Mouse (Mus musculus): ENCODE data around the gene Hmgb1. TPM values are rescaled to one million over a fixed set of nuclear protein-coding genes. Genes with fewer than 3 reads are reported as not detected.
A peak's percentile ranks its signal among the peaks of the same experiment; 100 is the strongest.

Hmgb1 gene
- polyA plus RNA-seq, 1 experiment: 110 TPM

DNA sequence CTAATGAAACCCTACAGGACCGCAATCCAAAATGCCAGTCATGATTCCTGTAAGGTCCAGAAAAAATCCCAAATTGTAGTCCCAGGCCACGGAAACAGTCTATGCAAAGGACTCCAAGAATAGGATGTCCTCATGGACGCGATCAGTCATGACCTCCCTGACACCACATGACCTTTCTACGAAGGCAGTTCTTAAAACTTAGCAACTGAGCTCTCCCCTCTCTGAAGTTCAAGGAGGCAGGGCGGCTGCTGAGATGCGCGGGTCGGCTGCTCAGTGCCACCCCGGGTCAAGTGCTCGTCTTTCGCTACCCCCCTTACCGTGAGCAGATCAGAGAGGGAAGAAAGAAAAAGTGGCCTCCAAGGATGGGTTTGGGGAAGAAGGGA, 577 bp downstream of the Hmgb1 start:
- Histone ChIP-seq H3K9ac (ENCODE audit: low read depth, poor library complexity, severe bottlenecking) (peak overlapping the region; percentile 96), H3K4me3 (ENCODE audit: low read depth, low read length) (peak overlapping the region; percentile 96), H3K4me1 (ENCODE audit: control insufficient read depth, insufficient read depth, low read length) (no peaks in the 10 kb centered on the region), H3K27me3 (ENCODE audit: control insufficient read depth, insufficient read depth, low read length, poor library complexity, severe bottlenecking) (no peaks in the 10 kb centered on the region), H3K27ac (ENCODE audit: insufficient read depth, low read length) (peak overlapping the region; percentile 93), H3K36me3 (ENCODE audit: control insufficient read depth, insufficient read depth, low read length, poor library complexity, severe bottlenecking) (peaks cover 10% of the 10 kb centered on the region), H3K9me3 (replicated peaks; ENCODE audit: control insufficient read depth, insufficient read depth, low read length, poor library complexity, severe bottlenecking) (no peaks in the 10 kb centered on the region)
- TF ChIP-seq POLR2A (IDR thresholded peaks at IDR 0.05; ENCODE audit: insufficient read depth, low read length) (no peak), EP300 (IDR thresholded peaks at IDR 0.05; ENCODE audit: insufficient read depth, low read depth, low read length) (no peak), CTCF (IDR thresholded peaks at IDR 0.05; ENCODE audit: low read depth, low read length) (no peak)

DNA sequence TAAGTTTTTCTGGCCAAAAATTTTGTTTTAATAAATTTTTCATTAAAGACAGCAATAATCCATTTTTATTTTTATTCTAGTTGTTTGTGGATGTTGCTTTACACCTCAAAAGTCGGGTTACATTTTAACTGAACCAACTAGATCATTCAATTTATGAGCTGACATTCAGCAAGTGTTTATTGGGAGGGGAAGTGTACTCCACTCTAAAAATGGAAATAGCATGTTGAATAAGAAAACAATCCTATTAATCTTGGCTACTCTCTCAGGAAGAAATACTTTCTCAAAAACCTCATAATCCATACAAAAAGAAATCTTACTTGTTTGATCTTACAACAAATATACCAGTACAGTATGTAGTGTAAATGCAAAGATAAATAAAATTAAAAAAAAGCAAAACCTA, 1.2 kb downstream of the Hmgb1 start:
- Histone ChIP-seq H3K4me1 (ENCODE audit: control insufficient read depth, insufficient read depth, low read length) (no peaks in the 10 kb centered on the region), H3K9me3 (replicated peaks; ENCODE audit: control insufficient read depth, insufficient read depth, low read length, poor library complexity, severe bottlenecking) (no peaks in the 10 kb centered on the region), H3K36me3 (ENCODE audit: control insufficient read depth, insufficient read depth, low read length, poor library complexity, severe bottlenecking) (peaks cover 8% of the 10 kb centered on the region), H3K27ac (ENCODE audit: insufficient read depth, low read length) (no peak overlapping the region), H3K9ac (ENCODE audit: low read depth, poor library complexity, severe bottlenecking) (peak overlapping the region; percentile 96), H3K27me3 (ENCODE audit: control insufficient read depth, insufficient read depth, low read length, poor library complexity, severe bottlenecking) (no peaks in the 10 kb centered on the region), H3K4me3 (ENCODE audit: low read depth, low read length) (no peak overlapping the region)
- no peak for TF ChIP-seq EP300 (IDR thresholded peaks at IDR 0.05; ENCODE audit: insufficient read depth, low read depth, low read length)
- no peak for TF ChIP-seq CTCF (IDR thresholded peaks at IDR 0.05; ENCODE audit: low read depth, low read length)
- no peak for TF ChIP-seq POLR2A (IDR thresholded peaks at IDR 0.05; ENCODE audit: insufficient read depth, low read length)

DNA sequence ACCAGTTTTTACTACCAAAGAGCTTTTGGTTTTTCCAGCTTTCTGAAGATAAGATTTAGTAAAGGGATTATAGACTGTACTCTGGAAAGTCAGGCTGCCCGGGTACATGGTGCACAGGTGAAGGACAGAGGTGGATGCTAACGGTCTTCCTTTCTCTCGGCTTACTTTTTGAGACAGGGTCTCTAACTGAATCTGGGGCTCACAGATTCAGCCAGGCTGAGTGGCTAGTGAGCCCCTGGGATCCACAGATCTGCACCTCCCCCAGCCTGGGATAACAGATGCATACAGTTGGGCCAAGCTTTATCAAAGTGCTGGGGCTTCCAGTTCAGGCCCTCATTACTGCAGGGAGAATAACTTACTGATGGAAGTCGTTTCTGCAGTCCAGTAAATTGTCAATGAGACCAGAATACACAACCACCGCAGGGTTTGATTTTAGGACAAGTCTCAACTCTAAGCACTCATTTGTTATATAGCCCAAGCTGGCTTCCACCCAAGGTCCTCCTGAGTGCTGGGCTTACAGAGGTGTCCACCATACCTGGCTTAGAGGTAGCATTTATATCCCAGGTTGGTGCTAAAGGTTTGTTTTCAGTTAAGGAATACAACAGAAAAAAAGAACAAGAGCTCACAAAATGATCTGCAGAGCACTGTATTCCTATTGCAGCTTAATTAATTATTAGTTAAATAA, 2.0 kb downstream of the Hmgb1 start:
- Histone ChIP-seq H3K9me3 (replicated peaks; ENCODE audit: control insufficient read depth, insufficient read depth, low read length, poor library complexity, severe bottlenecking) (no peaks in the 10 kb centered on the region), H3K9ac (ENCODE audit: low read depth, poor library complexity, severe bottlenecking) (no peak overlapping the region), H3K4me1 (ENCODE audit: control insufficient read depth, insufficient read depth, low read length) (no peaks in the 10 kb centered on the region), H3K36me3 (ENCODE audit: control insufficient read depth, insufficient read depth, low read length, poor library complexity, severe bottlenecking) (peaks cover 6% of the 10 kb centered on the region), H3K27ac (ENCODE audit: insufficient read depth, low read length) (no peak overlapping the region), H3K4me3 (ENCODE audit: low read depth, low read length) (no peak overlapping the region), H3K27me3 (ENCODE audit: control insufficient read depth, insufficient read depth, low read length, poor library complexity, severe bottlenecking) (no peaks in the 10 kb centered on the region)
- no peak for TF ChIP-seq CTCF (IDR thresholded peaks at IDR 0.05; ENCODE audit: low read depth, low read length)
- TF ChIP-seq EP300 (IDR thresholded peaks at IDR 0.05; ENCODE audit: insufficient read depth, low read depth, low read length): no peak
- TF ChIP-seq POLR2A (IDR thresholded peaks at IDR 0.05; ENCODE audit: insufficient read depth, low read length): no peak

DNA sequence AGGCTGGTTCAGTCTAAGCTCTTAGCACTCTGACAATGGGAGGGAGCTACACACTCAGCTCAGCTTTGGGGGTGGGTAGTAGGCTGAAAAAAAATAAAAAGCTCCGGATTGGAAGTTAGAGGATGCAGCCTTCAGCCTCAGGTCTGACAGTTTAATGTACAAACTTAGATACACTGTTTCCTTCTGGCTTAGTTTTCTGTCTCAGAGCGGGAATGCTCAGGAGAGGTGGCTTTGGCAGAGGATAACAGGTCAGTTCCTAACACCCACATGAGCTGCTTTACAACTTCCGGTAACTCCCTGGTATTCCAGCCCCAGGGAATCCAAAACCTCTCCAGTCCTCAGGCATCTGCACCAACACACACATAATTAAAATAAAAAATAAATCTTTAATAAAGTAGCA, 4.5 kb downstream of the Hmgb1 start:
- TF ChIP-seq POLR2A (IDR thresholded peaks at IDR 0.05; ENCODE audit: insufficient read depth, low read length): no peak
- no peak for TF ChIP-seq EP300 (IDR thresholded peaks at IDR 0.05; ENCODE audit: insufficient read depth, low read depth, low read length)
- TF ChIP-seq CTCF (IDR thresholded peaks at IDR 0.05; ENCODE audit: low read depth, low read length): no peak
- Histone ChIP-seq H3K9ac (ENCODE audit: low read depth, poor library complexity, severe bottlenecking) (peak overlapping the region; percentile 9; the same call in 1 of the 2 replicates), H3K27me3 (ENCODE audit: control insufficient read depth, insufficient read depth, low read length, poor library complexity, severe bottlenecking) (no peaks in the 10 kb centered on the region), H3K27ac (ENCODE audit: insufficient read depth, low read length) (0 out of 2 replicates have a peak overlapping the region, but pooled peaks have one; percentile 23), H3K36me3 (ENCODE audit: control insufficient read depth, insufficient read depth, low read length, poor library complexity, severe bottlenecking) (no peaks in the 10 kb centered on the region), H3K9me3 (replicated peaks; ENCODE audit: control insufficient read depth, insufficient read depth, low read length, poor library complexity, severe bottlenecking) (no peaks in the 10 kb centered on the region), H3K4me3 (ENCODE audit: low read depth, low read length) (no peak overlapping the region), H3K4me1 (ENCODE audit: control insufficient read depth, insufficient read depth, low read length) (no peaks in the 10 kb centered on the region)

DNA sequence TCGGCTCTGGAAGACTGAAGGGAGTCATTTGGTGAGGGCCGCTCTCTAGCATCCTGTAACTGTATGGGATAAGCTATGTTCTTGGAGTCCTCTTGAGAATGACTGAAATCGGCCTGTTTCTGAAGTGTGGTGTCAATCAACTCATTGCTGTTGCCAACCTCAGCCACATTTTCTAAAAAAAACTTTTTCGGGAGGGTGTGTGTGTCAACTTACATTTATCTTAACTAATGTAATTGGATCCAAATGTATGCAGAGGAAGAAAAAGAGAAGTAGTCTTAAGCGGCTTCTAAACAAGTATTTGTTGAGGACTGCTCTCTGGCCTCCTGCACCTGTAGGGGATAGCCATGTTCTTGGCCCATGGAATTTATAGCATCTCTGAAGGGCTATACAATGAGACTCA, 6.2 kb downstream of the Hmgb1 start:
- TF ChIP-seq EP300 (IDR thresholded peaks at IDR 0.05; ENCODE audit: insufficient read depth, low read depth, low read length) (no peak), POLR2A (IDR thresholded peaks at IDR 0.05; ENCODE audit: insufficient read depth, low read length) (no peak), CTCF (IDR thresholded peaks at IDR 0.05; ENCODE audit: low read depth, low read length) (no peak)
- H3K27me3 ChIP-seq (ENCODE audit: control insufficient read depth, insufficient read depth, low read length, poor library complexity, severe bottlenecking): no peaks in the 10 kb centered on the region

DNA sequence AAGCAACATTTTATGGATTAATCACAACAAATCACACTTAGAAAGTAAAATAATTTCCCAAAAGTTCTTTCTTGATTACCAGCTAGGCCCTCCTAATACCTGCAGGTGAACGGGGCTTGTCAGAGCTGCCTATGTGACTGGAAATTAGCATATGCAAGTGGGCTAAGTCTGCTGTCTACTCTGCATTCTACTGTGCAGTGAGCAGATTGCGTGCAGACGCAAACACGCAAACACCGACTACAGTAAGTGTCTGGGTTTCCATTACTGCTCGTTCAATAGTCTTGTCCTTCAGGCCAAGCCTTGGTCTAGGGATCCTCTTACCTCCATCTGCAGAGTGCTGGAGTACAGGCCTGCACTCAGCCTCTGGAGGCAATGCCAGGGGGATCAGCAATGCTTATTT, 8.6 kb downstream of the Hmgb1 start:
- Histone ChIP-seq H3K27ac (ENCODE audit: insufficient read depth, low read length) (no peak overlapping the region), H3K4me3 (ENCODE audit: low read depth, low read length) (no peak overlapping the region), H3K4me1 (ENCODE audit: control insufficient read depth, insufficient read depth, low read length) (no peaks in the 10 kb centered on the region), H3K27me3 (ENCODE audit: control insufficient read depth, insufficient read depth, low read length, poor library complexity, severe bottlenecking) (no peaks in the 10 kb centered on the region), H3K36me3 (ENCODE audit: control insufficient read depth, insufficient read depth, low read length, poor library complexity, severe bottlenecking) (no peaks in the 10 kb centered on the region), H3K9ac (ENCODE audit: low read depth, poor library complexity, severe bottlenecking) (no peak overlapping the region), H3K9me3 (replicated peaks; ENCODE audit: control insufficient read depth, insufficient read depth, low read length, poor library complexity, severe bottlenecking) (no peaks in the 10 kb centered on the region)
- no peak for TF ChIP-seq EP300 (IDR thresholded peaks at IDR 0.05; ENCODE audit: insufficient read depth, low read depth, low read length)
- TF ChIP-seq CTCF (IDR thresholded peaks at IDR 0.05; ENCODE audit: low read depth, low read length): no peak
- no peak for TF ChIP-seq POLR2A (IDR thresholded peaks at IDR 0.05; ENCODE audit: insufficient read depth, low read length)

More for the DNA sequence above, 6.2 kb downstream of the Hmgb1 start:
- Histone ChIP-seq H3K4me1 (ENCODE audit: control insufficient read depth, insufficient read depth, low read length) (no peaks in the 10 kb centered on the region), H3K27ac (ENCODE audit: insufficient read depth, low read length) (no peak overlapping the region), H3K36me3 (ENCODE audit: control insufficient read depth, insufficient read depth, low read length, poor library complexity, severe bottlenecking) (no peaks in the 10 kb centered on the region), H3K9me3 (replicated peaks; ENCODE audit: control insufficient read depth, insufficient read depth, low read length, poor library complexity, severe bottlenecking) (no peaks in the 10 kb centered on the region), H3K4me3 (ENCODE audit: low read depth, low read length) (no peak overlapping the region), H3K9ac (ENCODE audit: low read depth, poor library complexity, severe bottlenecking) (no peak overlapping the region)
